Mouse (Mus musculus): ENCODE results near the gene Cldnd2. TPM values are rescaled to one million over a fixed set of nuclear protein-coding genes. Genes with fewer than 3 reads are reported as not detected.
"Not testable (repeated sequence)": the region's sequence is repeated elsewhere in the genome, so short reads cannot be mapped to it uniquely, and the experiment has no call there.

Cldnd2 gene
- total RNA-seq (2021): not detected

DNA sequence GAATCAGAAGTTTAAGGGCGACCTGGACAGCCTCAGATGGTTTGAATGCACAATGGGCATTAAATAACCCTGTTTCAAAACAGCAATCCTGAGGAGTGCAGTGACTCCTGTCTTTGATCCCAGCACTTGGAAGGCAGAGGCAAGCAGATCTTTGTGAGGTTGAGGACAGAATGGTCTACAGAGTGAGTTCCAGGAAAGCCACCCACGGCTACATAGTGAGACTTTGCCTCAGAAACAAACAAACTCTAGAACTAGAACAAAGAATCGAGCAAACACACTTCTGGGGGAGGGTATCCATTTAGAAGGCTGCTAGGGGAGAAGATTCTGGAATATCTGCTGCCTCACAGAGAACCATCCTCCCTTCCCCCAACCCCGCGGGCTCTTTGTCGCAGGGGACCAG, at the start of gene Cldnd2:
Cldnd2 (plus strand) TSS at position 301 of the 400 bp plus-strand sequence.
- DNase-seq (ENCODE audit: extremely low spot score in 1 of 2, low spot score in 1 of 2): no peak

DNA sequence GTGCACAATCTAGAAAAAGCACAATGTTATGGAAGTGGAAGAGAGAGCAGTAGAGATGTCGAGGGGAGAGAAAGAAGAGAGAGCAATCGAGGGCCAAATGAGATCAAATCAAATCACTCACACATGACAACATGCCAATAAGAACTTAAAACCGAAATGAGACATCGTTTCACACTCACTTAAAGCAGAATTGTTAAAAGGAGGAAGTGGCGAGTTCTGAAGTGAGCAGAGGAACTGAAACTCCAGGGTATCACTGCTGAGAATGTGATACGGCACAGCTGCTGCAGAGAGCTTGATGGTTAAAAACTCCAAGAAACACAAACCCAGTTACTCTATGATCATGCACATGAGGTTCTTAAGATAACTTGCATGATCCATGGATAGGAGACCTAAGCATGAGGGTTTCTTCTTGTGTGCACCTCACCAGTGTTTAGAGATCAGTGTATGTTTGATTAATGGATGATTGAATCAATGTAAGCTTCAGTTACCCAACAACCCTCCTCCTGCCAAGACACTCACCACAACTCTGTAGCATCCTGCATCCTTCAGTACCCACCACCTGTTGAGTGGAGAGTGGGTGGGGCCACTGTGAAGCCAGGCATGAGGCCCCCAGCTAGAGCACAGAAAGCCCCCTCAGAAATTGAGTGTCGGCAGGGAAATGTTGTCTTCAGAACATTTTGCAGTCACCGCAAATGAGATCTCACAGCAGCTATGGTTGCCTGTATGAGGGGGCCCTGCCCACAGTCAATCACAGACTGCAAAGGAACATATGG, 48.0 kb upstream of the Cldnd2 start:
- no peak for DNase-seq (ENCODE audit: extremely low spot score in 1 of 2, low spot score in 1 of 2)

DNA sequence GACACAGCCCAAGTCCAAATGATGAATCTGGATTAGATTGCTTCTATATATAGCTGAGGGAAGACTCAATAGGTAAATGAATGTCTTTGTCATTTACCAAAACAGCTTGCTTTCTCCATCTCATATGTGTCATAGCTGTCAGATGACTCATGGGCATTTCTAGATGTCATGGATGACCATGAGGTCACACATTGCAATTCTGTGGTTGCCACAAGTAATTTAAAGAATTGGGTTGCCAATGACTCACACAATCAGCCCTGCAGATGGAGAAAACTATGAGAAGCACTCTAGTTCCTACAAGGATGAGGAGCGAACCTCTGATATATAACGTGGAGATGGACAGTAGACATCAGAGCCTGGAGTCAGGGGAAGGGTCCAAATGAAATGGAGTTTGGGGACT, 41.1 kb upstream of the Cldnd2 start:
- no peak for DNase-seq (ENCODE audit: extremely low spot score in 1 of 2, low spot score in 1 of 2)

DNA sequence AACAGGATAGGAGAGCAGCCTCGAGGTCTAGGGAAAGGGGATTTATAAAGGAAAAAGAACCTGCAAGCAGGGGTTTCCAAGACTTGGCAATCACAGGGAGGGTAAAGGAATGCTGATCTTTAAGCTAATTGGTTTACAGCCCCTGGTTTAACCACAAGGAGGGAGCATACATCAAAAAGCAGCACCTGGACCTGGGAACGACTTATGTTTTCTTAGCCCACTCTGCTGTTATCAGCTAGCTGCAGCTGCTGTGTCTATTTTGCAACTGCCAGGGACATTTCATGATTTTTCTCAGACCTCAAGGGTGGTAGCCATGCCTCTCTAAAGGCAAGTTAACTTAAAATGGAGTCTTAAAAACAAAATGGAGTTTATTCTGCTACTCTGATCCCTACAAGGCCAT, 37.9 kb upstream of the Cldnd2 start:
- DNase-seq (ENCODE audit: extremely low spot score in 1 of 2, low spot score in 1 of 2): no peak

DNA sequence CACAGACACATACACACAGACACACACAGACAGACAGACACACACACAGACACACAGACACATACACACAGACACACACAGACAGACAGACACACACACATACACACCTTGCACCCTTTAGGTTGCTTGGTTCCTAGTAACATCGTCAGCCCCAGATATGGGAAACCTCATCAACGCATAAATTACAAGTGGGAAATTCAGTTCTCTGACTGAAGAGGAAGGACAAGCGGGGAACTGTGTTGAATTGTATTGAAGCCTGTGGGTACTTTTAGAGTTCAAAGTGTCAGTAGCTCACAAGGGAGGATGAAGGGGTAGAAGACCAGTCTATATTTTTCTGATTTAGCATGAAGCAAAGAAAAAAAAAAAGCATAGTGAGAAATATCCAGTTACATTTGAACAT, 33.0 kb upstream of the Cldnd2 start:
- no peak for DNase-seq (ENCODE audit: extremely low spot score in 1 of 2, low spot score in 1 of 2)

DNA sequence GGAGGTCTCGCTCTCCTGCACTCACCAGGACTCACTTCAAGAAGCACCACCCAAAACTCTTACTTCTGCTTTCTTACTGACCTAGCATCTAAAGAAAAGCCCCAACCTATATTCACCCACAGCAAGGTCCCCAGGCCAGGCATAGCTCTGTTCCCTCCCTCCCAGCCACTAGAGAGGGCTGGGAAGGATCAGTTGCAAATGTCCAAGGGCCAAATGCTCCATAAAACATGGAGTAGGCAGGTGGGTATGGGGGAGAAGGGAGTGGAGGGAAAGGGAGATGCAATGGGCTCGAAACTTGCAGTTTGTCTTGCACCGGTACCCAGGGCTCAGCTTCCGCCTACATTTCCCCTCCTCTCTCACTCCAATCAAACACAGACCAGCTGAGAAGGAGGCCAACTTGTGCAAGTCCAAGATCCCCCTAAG, 32.4 kb upstream of the Cldnd2 start, which contains the start of gene Siglecg:
Siglecg (plus strand) TSS at position 74 of the 423 bp plus-strand sequence.
- no peak for DNase-seq (ENCODE audit: extremely low spot score in 1 of 2, low spot score in 1 of 2)

DNA sequence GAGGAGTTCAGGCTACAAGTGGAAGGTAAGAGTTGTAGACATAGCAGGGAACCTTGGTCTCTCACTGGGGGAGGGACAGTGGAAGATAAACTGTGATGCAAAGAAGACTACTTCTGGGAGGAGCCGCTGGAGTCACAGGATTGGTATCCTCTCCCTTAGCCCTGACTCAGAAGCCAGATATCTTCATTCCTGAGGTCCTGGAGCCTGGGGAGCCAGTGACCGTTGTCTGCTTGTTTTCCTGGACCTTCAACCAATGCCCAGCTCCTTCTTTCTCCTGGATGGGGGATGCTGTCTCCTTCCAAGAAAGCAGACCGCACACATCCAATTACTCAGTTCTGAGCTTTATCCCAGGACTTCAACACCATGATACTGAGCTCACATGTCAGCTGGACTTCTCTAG, 31.5 kb upstream of the Cldnd2 start:
- DNase-seq (ENCODE audit: extremely low spot score in 1 of 2, low spot score in 1 of 2): no peak

DNA sequence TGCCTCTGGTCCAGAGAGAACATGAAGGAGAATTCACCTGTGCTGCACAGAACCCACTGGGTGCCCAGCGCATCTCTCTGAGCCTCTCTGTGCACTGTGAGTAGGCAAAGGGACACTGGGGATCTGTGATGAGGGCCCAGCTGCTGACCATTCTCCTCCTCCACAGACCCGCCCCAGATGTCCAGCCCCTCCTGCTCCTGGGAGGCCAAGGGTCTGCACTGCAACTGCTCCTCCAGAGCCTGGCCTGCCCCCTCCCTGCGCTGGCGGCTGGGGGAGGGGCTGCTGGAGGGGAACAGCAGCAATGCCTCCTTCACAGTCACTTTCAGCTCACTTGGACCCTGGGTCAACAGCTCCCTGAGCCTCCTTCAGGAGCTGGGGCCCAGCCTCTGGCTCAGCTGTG, 28.9 kb upstream of the Cldnd2 start:
- DNase-seq (ENCODE audit: extremely low spot score in 1 of 2, low spot score in 1 of 2): not testable (repeated sequence)

DNA sequence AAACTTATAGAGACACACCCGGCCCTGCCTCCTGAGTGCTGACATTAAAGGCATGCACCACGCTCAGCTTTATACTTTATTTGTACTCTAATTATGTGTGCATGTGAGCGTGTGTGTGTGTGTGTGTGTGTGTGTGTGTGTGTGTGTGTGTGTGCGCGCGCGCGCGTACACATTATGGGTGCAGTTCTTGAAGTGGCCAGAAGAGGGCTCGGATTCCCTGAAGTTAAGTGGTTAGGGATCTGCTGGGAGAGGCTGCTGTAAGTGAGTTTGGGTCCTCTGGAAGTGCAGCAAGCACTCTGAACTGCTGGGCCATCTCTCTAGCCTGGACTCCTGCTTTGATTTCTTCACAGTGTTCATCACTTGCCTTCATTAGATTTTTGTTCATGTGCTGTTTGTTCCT, 23.3 kb upstream of the Cldnd2 start:
- DNase-seq (ENCODE audit: extremely low spot score in 1 of 2, low spot score in 1 of 2): no peak

DNA sequence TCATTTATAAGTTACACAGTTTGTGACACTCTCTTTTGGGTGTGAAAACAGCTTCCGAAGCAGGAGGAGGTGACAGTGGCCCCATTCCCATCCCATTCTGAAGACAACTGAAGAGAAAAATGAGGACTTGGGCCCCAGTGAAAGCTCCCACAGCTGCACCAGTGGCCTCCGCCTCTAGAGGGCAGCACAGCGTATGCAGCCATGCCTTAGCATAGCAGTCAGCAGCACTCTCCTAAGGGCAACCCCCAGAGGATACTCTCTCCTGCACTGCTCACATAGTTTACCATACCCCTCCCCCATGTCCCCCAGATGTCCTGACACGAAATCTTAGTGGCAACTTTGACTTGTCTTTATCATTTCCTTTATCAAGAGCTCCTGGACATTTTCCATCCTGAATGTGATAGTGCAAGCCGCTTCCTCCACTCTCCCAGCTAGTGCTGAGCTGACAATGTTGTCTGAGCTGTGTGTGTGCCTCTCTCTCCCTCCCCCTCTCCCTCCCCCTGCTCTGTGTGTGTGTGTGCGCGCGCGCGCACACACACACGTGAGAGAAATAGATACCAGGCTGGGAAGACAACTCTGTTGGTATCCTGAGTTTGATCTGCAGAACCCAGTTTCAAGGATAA, 17.5 kb upstream of the Cldnd2 start:
- peak; percentile 84 to 96 for DNase-seq (ENCODE audit: extremely low spot score in 1 of 2, low spot score in 1 of 2)

DNA sequence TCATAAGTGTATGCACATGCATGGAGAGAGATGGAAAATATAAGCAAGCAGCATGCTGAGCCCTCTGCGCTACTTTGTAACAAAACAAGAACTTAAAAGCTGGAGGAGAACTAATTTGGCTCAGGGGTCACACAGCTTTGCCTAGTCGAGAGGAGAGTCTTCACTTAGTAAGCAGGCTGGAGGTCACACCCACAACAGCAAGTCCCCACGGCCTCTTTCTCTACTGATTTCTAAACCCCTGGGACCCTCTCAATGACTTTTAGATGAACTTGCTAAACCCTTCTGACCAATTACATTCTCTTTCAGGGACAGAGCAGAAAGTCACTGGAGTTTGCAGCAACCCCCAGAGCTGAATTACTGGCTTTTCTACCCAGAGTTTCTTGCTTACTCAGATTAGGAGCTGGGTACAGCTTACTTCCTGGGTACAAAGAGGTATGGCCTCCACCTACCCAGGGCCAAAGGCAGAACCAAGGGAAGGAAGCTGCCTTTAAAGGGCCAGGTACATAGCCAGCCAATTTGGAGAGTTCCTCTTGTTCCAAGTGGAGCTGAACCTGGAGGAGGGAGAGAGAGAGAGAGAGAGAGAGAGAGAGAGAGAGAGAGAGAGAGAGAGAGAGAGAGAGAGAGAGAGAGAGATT, 16.5 kb upstream of the Cldnd2 start:
- no peak for DNase-seq (ENCODE audit: extremely low spot score in 1 of 2, low spot score in 1 of 2)

DNA sequence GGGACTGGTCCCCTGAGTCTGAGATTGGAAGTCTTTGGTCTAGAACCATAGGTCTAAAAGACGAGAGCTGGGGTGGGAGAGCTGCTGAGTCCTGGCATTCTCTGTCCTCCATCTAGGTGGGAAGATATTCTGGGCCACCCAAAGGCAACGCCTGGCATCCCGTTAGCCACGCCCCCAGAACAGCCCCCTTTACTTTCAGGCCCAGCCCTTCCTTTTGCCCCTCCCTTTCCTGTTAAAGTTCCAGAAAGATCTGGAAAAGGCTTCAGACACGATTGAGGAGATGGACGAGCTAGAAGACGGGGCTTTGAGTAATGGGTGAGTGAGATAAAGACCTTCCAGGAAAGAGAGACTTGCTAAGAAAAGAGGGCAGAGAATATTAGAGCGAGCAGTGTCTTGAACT, 13.2 kb upstream of the Cldnd2 start, which contains the start of gene Lim2:
Lim2 (plus strand) TSS at position 265 of the 400 bp plus-strand sequence.
- no peak for DNase-seq (ENCODE audit: extremely low spot score in 1 of 2, low spot score in 1 of 2)

DNA sequence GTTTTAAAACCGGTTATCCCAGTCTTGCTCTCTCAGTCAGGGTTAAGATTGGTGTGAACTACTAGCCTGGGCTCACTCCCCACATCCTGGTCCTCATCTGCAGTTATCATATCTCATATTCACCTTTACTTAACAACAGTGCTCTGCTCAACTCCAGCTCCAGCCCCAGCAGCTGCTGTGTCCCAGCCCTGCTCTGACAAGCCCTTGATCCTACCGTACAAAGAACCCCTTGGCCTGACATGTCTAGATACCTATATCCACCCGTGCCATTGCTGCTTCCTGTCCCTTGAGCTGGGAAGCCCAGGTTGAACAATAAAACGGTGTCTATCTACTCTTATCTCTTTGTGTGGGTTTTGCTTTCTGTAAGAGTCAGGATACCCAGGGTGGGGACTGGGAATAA, 11.1 kb upstream of the Cldnd2 start:
- DNase-seq (ENCODE audit: extremely low spot score in 1 of 2, low spot score in 1 of 2): no peak

DNA sequence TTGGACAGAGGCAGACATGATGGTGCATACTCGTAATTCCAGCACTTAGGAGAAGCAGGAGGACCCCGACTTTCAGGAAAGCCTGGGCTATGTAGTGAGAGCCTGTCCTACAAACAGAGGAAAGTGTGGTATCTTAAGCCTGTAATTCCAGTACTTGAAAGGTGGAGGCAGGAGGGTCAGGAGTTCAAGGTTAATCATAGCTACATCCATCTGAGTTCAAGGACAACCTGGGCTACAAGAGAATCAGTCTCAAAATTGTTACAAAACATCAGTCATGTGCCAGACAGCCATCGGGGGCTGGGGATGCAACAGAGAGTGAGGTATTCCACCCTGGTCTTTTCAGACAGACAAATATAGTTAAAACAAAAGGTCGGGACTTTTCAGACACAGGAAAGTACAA, 7.7 kb upstream of the Cldnd2 start:
- DNase-seq (ENCODE audit: extremely low spot score in 1 of 2, low spot score in 1 of 2): no peak

DNA sequence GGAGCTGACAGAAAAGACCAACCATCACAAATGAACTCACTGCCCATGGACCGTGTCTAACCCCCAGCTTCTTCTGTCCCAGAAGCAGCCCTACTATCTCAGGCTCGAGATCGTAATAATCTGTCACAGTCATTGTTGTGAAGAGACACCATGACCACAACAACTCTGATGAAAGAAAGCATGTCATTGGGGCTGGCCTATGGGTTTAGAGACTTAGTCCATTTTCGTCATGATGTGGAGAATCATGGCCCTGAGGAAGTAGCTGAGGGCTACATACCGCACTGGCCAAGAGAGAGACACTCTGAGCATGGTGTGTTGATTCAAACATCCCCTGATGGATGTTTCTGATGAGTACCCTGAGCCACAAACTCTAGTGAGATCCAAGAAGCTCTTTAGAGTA, 5.9 kb upstream of the Cldnd2 start:
- DNase-seq (ENCODE audit: extremely low spot score in 1 of 2, low spot score in 1 of 2): no peak

DNA sequence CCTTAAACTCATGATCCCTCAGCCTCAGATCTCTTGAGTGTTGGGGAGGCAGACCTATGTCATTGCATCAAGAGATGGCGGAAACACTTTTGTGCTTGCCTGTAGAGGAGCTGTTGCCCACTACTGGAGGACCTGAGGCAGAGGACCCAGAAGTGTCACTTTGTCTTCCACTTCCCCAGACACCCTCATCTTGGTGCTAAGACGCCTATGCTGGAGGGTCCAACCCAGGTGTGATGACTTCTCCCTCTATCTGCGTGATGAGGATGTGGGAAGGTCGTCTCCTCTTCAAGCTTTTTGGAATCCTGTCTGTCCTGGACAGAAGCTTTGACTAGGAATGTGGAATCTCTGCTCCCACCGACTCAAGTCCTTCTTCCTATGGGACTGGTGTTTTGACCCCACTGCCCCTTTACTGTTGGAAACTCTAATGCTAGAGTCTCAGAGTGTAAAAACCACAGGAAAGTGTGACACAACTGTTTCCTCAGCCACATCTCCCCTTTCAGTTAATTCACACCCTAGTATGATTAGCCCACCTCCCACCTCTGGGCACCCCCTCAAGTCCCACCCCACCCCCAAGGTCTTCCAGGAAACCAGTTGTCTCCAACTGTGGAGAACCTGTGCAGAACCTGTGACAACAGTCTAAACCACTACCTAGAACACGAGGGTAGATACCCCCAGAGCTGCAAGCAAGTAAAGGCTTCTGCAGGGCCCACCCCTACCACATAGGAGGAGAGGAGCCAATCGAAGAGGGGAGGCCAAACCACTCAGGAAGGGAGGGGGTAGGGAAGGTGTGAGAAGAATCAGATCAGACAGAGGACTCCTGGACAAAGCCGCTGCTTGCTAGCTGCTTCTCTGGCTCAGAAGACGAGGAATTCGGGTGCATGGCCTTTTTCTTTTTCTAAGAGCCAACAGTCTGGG, 4.0 kb upstream of the Cldnd2 start, which contains the start of gene Nkg7:
Nkg7 (plus strand) TSS at position 733 of the 915 bp plus-strand sequence.
- DNase-seq (ENCODE audit: extremely low spot score in 1 of 2, low spot score in 1 of 2): no peak

DNA sequence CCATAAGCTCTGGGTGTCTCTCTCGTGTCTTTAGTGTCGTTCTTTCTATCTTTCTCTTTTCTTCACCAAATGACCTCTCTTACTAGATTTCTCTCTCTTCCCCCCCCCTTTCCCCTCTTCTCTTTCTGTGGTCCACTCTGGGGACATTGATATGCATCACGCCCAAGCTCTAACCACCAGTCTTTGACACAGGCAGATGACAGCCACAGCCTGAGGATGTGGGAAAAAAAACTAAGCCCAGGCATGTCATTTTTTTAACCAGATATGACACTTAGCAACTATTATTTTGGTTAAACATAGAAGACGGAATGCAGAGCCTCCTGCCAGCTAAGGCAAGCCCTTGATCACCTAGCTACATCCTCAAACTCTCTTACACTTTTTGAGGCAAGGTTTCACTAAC, 2.0 kb upstream of the Cldnd2 start:
- no peak for DNase-seq (ENCODE audit: extremely low spot score in 1 of 2, low spot score in 1 of 2)

DNA sequence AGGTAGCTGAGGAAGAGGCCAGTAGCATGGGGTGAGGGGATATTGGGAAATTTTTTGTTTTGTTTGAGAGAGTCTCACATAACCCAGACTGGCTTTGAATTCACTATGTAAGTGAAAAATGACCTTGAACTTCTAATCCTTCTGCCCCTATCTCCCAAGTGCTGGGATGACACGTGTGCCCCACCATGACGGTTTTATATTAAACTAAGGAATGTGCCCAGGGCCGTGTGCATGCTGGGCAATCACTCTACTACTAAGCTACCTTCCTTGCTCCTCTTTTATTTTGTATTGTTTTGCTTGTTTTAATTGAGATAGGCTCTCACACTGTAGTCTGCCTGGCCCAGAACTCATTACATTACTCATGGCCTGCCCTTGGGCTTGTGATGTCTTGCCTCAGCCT, 489 bp downstream of the Cldnd2 start:
- no peak for DNase-seq (ENCODE audit: extremely low spot score in 1 of 2, low spot score in 1 of 2)

DNA sequence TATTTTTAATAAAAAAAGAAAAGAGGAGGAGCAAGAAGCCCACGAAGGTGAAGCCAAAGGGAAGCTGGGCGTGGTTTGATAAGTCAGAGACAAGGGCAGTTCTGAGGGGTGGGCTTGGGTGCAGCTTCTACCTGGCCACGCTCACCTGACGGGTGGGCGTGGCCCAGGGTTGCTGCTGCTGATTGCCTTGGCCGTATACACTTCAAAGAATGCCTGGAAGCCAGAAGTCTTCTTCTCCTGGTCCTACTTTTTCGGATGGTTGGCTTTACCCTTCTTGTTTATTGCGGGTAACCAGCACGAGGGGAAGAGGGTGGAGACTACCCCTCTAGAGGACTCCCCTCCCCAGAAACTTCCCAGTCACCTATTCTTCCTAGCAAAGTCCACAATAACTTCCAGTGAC, 2.1 kb downstream of the Cldnd2 start:
- no peak for DNase-seq (ENCODE audit: extremely low spot score in 1 of 2, low spot score in 1 of 2)

DNA sequence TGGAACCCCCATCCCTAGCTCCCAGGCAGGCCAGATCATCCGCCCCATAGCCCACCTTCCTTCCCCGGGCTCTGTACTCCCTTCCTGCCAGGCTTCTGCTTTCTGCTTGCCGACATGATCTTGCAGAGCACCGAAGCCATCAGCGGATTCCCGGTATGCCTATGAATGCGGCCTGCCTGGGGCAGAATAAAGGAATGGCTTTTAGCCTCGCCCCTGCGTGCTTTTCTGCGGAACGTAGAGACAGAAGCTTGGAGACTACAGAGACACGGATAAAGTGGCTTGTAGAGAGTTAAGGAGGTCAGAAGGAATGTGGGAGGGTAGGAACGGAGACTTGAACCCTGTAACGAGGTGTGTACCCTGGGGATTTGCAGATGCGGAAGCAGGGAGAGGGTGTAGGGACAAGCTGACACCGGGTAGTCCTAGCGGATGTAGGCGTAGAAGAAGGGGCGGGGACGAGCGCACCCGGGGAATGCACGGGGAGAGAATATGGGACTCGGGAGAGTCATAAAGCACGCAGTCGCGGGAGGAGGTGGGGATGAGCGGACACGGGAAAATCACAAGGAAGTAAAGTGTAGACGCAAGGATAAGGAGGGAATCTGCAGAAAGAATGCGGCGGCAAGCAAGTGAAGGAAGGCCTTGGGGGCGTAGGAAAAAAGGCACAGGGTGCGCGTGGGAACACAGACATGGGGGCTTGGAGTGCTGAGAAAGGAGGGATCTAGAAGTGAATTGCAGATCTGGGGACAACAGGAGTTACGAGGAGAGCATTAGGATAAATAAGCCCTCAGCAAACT, 2.7 kb downstream of the Cldnd2 start:
- DNase-seq (ENCODE audit: extremely low spot score in 1 of 2, low spot score in 1 of 2): peak; percentile 48 to 52
